Mouse (Mus musculus): ENCODE measurements around the gene Mtg2.

Mtg2 gene

GRCm38 (mm10) chr2:180133911-180134310 lies 63.5 kb downstream of the Mtg2 start:
- no peak for ATAC-seq (ENCODE audit: insufficient number of reproducible peaks, low FRiP score, low TSS enrichment)

GRCm38 (mm10) chr2:180135414-180135813 lies 65.0 kb downstream of the Mtg2 start:
- no peak for ATAC-seq (ENCODE audit: insufficient number of reproducible peaks, low FRiP score, low TSS enrichment)

All from cerebellum, adult (tissue).